Mouse (Mus musculus) bone marrow macrophage, adult 2 months (primary cell): ENCODE results near the gene Npm1. TPM values are rescaled to one million over a fixed set of nuclear protein-coding genes. Genes with fewer than 3 reads are reported as not detected.

ENCODE experiments used
- H3K27ac ChIP-seq: 2 replicates; pipeline ENCODE4 v1.5.1; 2012; ENCODE audit warnings: low read depth, low read length; ENCODE audit not compliant: insufficient read depth
- H3K4me1 ChIP-seq: 2 replicates; pipeline ENCODE4 v1.6.1; 2012; ENCODE audit warnings: low read length; ENCODE audit not compliant: control insufficient read depth, insufficient read depth
- H3K4me3 ChIP-seq: 2 replicates; pipeline ENCODE4 v1.5.1; 2012; ENCODE audit warnings: mild to moderate bottlenecking, low read length, moderate library complexity; ENCODE audit not compliant: insufficient read depth
- CTCF ChIP-seq: IDR thresholded peaks from 2 replicates; pipeline ENCODE4 v1.5.1; 2012; ENCODE audit warnings: low read depth, mild to moderate bottlenecking, low read length, moderate library complexity
- POLR2A ChIP-seq: IDR thresholded peaks from 2 replicates; pipeline ENCODE4 v1.6.1; 2012; ENCODE audit warnings: mild to moderate bottlenecking, low read depth, low read length, borderline replicate concordance
- polyA plus RNA-seq: library from polyadenylated mRNA; stranded (reverse); fragments of >200 nt; gene quantifications from 2 replicates; pipeline ENCODE4 v1.2.4, GENCODE M21; 2012; ENCODE audit not compliant: missing spikeins, insufficient read depth, insufficient read length

Gene Npm1
- polyA plus RNA-seq, 1 experiment: 687 TPM

DNA sequence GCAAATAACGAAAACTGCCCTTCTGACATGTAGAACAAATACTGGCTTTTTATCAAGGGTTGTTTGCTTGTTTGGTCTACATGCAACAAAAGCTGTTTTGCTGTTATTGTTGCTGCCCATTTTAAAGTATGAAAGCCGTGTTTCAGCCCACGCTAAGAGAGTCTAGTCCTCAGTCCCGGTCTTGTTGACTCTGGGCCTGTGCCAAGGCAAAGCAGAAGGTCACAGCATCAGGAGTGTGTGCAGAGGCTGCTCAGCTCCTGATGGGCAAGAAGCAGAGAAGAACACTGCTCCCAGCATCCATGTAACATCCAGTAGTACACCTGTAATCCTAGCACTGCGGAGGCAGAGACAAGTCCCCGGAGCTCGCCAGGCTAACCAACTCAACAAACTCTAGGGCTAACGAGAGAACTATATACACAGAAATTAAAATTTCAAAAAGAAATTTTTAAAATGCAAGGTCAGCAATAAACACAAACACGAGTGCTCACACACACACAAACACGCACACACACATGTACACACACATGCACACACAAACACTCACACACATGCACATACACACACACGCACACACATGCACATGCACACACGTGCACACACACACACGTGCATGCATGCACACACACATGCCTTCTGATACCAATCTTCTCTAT is 59.6 kb downstream of the Npm1 start:
- TF ChIP-seq POLR2A (no peak), CTCF (no peak)
- no peak overlapping the region for H3K27ac ChIP-seq

More for the DNA sequence above, 59.6 kb downstream of the Npm1 start:
- Histone ChIP-seq H3K4me3 (no peak overlapping the region), H3K4me1 (no peaks in the 10 kb centered on the region)

Other genes with a start within 250 kb of the Npm1 start
- not detected in 2 replicates for gene Fgf18, start 15.8 kb downstream of the Npm1 start, polyA plus RNA-seq
- not detected in 2 replicates for gene Tlx3, start 40.4 kb upstream of the Npm1 start, polyA plus RNA-seq
- gene Gm12117, start 113.5 kb upstream of the Npm1 start, polyA plus RNA-seq: not detected in 2 replicates